Mouse (Mus musculus) hematopoietic stem cell, adult 5-6 weeks (primary cell): ENCODE measurements around the gene Dzank1. TPM values are rescaled to one million over a fixed set of nuclear protein-coding genes. Genes with fewer than 3 reads are reported as not detected.

Experiments
- ATAC-seq, 2 experiments: fragments of 125-278 bp in 1 of 2; replicated peaks in 1 of 2; 2 replicates each; pipeline ENCODE4 v1.8.0; 2016 to 2017; ENCODE audit warnings: inconsistent platforms in 2 of 2, mild to moderate bottlenecking in 2 of 2, moderate number of reproducible peaks in 2 of 2, low read depth in 1 of 2, moderate TSS enrichment in 1 of 2; ENCODE audit not compliant: low FRiP score in 2 of 2, poor library complexity in 2 of 2, severe bottlenecking in 2 of 2, insufficient read depth in 1 of 2, low TSS enrichment in 1 of 2
- total RNA-seq: library from RNA; stranded (forward); fragments of 172-1452, 232-1000 nt; gene quantifications from 2 replicates; pipeline ENCODE4 v1.2.3, GENCODE M21; 2017

Gene Dzank1
- total RNA-seq = 0.15 TPM in 1 of 2 replicates, not detected in the other

DNA sequence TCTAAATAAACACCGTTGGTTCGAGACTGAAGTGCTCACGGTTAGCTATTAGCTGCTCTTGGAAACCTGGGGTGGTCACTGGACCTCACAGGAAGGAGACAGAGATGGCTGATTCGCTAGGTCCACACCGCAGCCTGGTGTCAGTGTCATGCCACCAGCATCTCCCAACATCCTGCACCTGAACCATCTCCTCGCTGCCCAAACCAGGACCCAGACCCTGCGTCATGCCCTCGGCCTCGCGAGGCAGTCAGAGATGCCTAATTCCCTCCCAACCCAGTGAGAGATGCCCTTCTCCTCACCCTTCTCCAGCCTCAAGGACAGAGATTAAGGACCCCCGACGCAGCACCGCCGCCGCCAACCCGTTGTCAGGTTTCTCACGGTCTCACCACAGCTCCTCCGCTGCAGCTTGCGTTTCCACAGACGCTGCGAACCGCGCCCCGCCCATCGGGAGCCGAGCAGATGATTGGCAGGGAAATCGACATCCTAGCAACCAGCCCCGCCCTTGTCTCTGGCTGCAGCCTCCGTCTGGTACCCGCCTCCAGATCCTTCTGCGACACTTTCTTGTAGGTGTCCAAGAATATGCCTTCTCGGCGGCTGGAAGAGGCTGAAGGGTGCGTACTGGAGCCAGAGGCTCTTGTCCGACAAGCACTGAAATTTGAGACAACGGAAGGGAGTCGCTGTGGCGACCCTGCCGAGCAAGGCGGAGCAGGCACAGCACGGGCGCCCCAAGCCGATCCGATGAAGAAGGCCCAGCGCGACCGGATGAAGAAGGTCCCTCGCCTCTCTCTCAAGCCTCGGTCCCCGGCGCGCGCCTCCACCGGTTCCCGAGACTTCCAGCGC, at the start of gene Dzank1, which contains the start of gene Polr3f:
Gene Dzank1, minus strand, starts transcription at position 434 of the 840 bp plus-strand sequence.
Gene Polr3f, plus strand, starts transcription at position 738 of the 840 bp plus-strand sequence.
- ATAC-seq = peak; percentile 98 to 99

DNA sequence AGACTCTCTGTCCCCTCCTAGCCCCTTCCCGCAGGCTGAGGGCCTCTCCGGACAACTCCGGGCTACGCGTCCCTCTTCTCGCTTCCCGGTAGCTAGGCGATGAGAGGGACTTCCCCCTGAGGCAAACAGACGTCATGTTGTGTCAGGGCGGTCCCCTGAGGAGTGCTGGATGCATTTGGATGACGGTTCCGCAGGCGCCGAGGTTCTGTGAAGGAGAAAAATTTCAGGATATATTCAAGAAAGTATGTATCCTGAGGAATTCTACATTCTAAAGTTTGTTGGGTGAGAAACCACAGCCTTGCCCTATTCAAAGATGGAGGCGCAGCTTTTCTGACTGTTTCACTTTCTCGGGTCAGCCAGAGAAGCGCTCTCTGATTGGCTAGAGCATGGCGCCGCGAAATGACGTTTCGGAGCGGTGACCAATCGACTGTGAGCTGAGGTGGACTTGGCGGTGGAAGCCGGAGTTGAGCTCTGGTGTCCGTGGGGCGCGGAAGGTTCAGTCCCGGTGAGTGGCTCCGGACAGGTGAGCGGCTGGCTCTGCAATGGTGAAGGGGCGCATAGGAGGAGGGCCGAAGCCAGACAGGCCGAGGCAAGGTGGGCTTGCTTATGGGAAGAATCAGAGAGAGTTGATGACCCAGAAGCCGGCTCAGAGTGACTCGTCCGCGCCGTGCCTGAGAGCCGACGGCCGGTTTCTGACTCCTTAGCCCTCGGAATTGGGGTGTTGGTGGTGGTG, 28.8 kb upstream of the Dzank1 start, which contains the start of gene Sec23b:
Gene Sec23b, plus strand, starts transcription at position 410 of the 733 bp plus-strand sequence.
- peak; percentile 99 for ATAC-seq

DNA sequence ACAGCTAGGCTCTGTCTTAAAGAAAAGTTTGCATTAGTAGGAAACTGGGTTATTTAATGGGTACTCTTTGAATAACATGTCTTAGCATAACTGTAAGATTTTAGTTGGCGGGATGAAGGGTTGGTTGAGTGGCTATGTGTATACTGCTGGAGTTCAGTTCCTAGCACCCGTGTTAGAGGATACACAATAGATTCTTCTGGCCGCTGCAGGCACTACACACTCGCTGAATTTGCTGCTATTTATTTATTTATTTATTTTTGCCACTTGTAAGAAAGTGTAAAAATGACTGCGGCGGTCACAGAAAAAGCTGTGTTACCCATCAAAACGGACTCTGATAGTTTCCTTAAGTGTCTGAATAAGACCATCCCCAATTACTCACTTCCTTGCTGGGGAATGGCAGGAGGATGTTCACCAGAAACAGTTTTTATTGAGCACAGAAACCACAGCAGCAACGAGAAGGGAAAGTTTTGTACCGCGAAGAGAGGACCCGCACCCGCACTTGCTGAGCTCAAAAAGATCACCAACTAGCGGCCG, 28.1 kb upstream of the Dzank1 start:
- peak; percentile 18 to 39 for ATAC-seq

DNA sequence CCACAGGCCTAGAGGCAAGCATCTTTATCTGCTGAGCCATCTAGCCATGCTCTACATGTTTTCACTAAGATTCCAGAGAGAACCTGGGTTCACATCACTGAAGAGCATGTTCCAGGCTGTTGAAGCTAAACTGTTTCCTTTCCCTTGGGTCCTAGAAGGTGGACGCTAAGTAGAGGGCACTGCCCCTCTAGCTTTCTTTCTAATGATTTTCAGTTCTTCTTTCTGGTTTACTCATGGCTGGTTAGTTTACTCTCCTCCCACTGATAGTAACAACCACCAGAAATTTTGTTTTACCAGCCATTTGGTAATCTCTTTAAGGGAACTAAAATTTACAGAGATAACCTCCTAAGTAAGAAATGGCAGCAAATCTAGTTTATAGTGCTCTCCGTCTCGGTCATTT, 26.7 kb upstream of the Dzank1 start:
- no peak for ATAC-seq

DNA sequence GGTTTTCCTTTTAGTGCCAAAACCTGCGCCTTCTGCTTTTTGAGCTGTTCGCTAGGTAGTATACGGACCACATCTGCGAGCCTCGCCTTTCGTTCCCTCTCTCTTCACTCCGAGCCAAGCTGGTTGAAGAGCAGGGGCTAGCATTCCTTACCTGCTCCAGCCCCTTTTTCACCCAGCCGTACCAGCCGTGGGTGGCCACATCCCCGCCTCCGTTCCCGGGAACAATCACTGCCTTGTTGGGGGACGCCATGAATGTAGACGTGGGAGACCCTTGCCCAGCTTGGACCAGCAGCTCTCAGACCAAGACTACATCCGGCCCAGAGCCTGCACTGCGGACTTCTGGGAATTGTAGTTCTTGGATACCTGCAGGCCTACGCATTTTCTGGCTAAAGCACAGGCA, 23.3 kb upstream of the Dzank1 start, which contains the start of gene Rbbp9:
Gene Rbbp9, minus strand, starts transcription at position 341 of the 400 bp plus-strand sequence.
- peak; percentile 88 for ATAC-seq

DNA sequence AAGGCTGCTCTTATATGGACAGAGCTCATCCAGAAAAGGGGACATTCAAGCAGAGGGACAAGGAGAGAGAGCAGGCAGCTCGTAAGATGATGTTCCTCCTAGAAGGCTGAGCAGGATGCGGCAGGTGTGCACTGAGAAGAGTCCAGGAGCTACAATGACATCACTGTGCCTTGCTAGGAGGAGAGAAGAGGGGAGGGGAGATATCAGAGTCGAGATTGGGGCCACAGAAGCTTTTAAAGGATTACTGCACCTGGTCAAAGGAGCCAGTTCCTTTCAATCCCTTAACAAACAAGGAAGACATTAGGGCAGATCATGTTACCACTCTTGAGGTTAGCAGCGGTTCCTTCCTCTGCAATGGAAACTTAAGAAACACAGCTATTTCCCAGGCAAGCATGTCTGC, 20.3 kb upstream of the Dzank1 start:
- ATAC-seq = no peak

DNA sequence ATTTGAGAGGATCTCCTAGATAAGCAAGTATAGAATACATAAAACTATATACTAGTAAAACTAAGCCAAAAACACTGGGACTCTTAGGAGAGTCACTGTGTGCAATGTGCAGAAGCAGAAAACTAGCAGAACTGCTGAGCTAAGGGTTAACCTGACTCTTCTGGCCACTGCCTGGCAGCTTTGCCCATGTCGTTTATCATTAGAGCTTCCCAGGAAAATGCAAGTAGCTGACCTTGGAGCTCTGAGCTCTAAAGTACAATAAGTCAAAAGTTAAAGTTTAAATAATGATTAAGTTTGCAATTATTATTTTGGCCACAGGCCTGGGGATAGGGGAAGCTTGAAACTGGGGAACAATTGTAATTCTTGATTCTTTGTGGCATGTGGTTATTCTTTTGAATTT, 18.3 kb upstream of the Dzank1 start:
- no peak for ATAC-seq

DNA sequence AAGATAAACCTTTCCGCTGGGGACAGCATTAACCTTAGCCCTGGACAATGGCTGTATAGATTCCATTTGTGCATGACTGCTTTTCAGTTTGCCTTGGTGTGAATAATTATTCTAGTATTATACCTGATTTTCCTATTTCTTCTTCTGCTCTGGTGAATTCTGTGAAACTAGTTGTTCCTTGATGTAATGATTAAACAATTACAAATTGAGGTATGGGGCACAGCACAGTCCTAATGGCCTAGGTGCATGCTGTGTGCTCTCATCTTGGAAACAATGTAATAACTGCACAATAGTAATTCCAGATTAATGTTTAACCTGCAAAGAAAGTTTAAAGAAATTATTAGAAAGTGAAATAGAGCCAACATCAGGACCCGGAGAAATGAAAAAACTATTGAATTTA, 17.8 kb upstream of the Dzank1 start:
- ATAC-seq = no peak

DNA sequence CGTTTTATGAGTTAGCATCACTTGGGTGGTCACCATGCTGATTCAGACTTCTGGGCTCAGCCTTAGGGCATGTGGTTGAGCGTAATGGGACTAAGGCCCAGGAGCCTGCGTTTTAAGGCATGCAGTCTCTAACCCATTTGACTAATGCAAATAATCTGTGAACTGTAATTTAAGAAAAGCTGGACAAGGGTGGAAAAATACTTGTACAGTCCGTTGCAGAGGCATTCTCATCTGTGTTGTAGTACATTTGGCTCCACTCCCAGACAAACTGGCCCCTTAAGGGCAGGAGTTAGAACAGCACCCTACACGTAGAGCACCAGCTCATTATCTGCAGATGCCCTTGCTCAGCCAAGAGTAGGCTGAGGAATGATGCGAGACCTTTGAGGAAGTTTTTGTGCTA, 17.4 kb upstream of the Dzank1 start:
- no peak for ATAC-seq

DNA sequence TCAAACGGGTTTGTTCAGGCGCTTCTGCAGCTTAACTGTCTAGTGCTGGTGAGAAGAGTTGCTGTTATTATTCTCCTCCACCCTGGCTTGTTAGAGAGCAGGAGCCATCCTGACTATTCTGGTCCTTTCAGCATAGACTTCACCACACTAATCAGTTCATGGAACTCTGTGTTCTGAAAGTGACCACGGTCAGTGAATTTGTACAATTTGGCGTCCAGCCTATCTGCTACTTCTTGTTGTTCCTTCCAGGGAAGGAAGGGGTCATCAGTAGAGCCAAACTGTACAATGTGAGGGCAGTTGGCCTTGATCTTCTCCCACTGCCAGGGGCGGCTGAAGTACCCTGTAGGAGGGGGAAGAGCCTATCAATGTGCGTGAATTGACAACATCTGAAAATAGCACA, 16.5 kb upstream of the Dzank1 start:
- no peak for ATAC-seq

DNA sequence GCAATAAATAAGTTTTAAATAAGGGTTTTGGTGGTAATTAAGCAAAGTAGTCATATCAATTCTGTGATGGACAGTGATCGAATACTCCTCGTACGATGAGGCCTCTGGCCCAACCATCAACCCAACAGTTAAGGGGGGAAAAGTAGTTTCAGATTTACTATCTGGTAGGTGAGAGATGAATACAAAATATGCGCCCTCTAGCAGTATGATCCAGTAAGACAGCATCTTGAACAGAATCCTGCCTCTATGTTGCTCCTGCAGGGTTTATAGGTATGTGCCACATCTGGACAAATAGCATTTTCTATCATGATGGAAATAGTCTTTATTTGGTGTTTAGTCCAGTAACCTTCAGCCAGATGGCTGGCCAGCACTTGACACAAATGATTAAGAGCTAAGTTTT, 14.0 kb upstream of the Dzank1 start:
- ATAC-seq = peak in 1 of 2 experiments; percentile 42; a peak in 1 of 4 replicates

DNA sequence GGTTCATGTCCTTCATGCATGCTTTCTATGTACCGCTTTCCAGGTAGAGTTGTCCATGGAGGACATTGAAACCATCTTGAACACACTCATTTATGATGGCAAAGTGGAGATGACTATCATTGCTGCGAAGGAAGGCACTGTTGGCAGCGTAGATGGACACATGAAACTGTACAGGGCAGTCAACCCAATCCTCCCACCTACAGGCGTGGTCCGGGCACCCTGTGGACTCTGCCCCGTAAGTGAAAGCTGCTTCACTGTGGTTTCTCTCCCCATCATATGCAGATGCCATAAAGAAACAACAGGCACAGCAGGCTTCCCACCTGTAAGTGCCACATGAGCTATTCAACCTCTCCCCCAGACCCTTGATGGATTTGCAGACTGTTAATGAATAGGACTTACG, 9.9 kb upstream of the Dzank1 start:
- ATAC-seq = no peak

DNA sequence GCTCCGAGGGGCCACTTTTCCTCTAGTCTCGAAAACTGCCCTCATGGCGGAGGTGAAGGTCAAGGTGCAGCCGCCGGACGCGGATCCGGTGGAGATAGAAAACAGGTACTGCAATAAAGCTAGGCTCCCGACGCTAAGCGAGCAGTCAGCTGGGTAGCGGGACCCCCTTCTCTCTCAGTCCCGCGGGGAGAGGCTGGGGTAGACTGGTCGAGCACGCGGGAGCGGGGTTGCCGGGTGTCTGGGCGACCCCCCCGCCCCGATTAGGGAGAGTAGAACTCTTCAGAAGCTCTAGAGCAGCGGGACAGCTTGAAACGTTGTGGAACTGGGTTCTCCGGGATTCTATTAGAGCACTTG, 584 bp upstream of the Dzank1 start:
- ATAC-seq = peak; percentile 3 to 26; a peak in 3 of 4 replicates

DNA sequence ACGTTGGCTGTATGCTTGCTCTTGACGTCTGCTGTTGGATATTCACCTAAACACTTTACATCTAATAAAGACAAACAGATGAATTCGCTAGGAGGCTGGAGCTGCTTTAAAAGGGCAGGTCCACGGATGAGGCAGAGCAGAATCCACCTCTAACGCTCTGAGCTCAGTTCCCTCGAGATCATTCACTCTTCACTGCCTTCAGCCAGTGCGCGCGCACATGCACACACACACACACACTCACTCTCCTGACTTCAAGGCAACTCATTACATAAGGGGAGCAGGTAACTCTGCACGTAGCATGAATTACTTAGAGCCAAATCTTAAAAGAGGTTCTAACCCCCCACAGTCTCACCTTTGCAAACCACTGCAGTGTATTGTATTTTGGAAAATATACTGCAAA, 1.4 kb downstream of the Dzank1 start:
- no peak for ATAC-seq

DNA sequence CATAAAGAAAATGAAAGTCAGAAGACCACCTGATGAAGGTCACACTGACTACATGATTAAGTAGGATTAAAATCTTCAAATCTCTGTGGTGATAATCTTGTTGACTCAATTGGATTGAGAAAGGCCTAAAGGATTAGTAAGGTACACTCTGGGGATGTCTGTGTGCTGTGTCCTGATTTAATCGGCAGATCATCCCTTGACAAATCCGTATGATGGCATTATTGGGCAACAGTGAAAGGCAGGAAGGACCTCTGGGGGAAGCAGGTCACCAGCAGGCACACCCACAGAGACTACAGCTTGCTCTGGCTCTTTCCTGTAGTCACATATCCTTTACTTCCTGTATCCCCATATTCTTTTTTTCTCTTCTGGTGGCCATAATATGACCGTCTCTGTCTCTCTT, 7.4 kb downstream of the Dzank1 start:
- ATAC-seq = no peak

DNA sequence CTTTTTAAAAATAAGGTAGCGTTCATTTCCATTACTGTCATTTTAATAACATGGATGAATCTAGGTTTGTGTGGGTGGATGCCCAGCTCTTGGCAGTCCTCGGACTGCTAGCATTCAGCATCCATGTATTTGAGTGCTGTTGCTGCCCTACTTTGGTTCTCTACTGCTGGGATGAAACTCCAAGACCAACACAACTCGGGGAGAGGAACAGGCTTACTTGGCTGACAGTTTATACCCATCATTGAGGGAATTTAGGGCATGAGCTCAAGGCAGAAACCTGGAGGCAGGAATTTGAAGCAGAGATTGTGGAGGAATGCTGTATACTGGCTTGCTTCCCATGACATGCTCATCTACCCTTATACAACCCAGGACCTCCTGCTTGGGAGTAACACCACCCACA, 12.6 kb downstream of the Dzank1 start:
- no peak for ATAC-seq

DNA sequence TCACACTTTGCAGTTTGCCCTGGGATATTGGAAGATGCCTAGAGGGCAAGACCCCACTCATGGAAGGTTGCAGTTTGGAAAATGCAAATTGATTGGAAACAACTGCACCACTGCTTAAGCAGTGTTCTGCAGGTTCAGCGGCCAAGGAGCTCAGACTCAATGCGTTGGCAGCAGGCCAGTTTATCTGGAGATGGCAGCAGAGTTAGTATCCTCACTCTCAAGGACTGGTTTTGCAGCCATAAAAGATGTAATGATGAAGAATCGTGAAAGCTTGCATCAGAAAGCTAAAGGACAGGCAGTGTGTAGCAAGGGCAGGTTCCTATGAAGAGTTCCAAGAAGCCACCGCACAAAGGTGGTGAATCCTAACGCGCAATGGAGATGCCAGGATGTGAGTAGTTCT, 25.1 kb downstream of the Dzank1 start:
- ATAC-seq = no peak

DNA sequence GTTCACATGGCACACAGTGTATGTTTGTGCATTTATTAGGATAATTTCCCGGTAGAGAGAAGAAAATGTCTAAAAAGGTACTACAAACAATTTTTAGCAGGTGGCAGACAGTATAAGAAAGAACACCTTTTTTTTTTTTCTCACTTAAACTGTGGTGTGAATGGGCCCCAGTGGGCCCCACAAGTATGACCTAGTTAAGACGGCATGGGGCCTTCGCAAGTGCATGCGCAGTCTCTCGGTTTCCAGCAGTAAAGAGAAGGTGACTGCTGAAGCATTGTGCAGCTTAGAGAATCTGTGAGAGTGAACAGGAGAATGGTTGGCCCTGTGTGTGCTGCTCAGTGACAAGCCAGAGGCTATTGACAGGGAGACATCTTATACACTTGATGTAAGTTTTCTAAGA, 37.9 kb downstream of the Dzank1 start:
- ATAC-seq = no peak
